Mouse (Mus musculus): ENCODE measurements around the gene Irf5. TPM values are rescaled to one million over a fixed set of nuclear protein-coding genes. Genes with fewer than 3 reads are reported as not detected.

Irf5 gene
- 10.7 and 11.5 TPM in 2 replicates for polyA plus RNA-seq (2015; fragmentation: Nextera tagmentation; extraction: Ambion mirVana)

DNA sequence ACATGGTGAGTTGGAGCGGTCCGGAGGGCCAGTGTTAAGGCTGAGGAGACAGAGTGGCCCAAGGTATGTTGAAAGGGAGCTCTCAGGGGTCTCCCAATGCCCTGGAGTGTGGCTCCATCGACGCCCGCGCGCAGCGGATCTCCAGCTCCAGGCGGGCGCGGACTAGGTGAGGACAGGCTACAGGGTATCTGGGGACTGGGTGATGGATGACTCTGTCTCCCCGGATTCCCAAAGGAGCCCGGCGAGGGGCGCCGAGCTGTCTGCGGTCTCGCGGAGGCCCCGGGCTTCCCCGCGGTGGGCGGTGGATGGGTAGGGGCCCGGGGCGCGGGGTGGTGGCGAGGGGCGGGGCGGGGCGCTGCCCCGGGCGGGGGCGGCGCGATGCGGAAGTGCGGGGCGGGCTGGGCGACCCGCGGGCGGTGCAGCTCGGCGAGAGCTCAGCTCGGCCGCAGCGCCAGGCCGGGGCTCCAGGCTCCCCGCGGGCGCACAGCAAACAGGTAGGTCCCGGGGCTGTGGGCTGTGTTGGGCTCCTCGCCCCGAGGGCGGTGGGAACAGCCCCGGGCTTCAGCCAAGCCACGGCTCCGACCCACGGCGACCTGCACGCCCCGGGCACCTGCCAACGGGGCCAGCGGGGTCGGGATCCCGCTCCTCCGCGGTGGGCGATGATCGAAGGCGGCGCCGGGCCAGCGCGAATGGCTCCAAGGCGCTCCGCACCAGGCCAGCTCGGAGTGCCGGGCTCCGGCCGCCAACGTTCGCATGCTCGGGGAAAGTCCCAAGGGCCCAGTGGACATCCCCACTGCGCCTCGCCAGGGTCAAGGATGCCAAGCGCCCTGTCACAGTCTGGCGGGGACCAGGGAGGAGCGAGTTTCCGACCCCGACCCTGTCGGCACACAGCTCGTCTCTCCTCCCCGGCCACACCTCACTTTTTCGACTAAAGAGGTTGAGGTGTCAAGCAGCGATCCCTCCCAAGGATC lies at the start of gene Irf5:
TSS of gene Irf5 (plus strand) at position 345 of the 971 bp plus-strand sequence.
- H3K9me3 ChIP-seq (replicated peaks): no peaks in the 10 kb centered on the region
- H3K27ac ChIP-seq (replicated peaks): no peak within 1 kb of the TSS
- peaks cover 76% of the 10 kb centered on the region for H3K27me3 ChIP-seq
- no peaks in the 10 kb centered on the region for H3K36me3 ChIP-seq (replicated peaks)
- peak within 1 kb of the TSS; percentile 74 for H3K4me2 ChIP-seq
- ATAC-seq (ENCODE audit: insufficient read depth): no peak
- under 1% methylated on average over 84 of the region's 96 CpGs for WGBS (ENCODE audit: insufficient replicate concordance)
- peaks cover 15% of the 10 kb centered on the region for H3K4me1 ChIP-seq (replicated peaks)
- H3K4me3 ChIP-seq (replicated peaks): peak within 1 kb of the TSS; percentile 53
- peak within 1 kb of the TSS; percentile 31; the same call in 1 of the 2 replicates for H3K9ac ChIP-seq

GRCm38 (mm10) chr6:29482691-29483090 lies 43.7 kb upstream of the Irf5 start:
- peaks cover 6% of the 10 kb centered on the region; the same call in 1 of the 2 replicates for H3K4me1 ChIP-seq (replicated peaks)
- peaks cover 42% of the 10 kb centered on the region for H3K27me3 ChIP-seq
- 74% methylated on average over 13 of the region's 13 CpGs for WGBS (ENCODE audit: insufficient replicate concordance)
- ATAC-seq (ENCODE audit: insufficient read depth): no peak
- no peak overlapping the region for H3K4me3 ChIP-seq (replicated peaks)
- no peak overlapping the region for H3K4me2 ChIP-seq
- no peaks in the 10 kb centered on the region for H3K36me3 ChIP-seq (replicated peaks)
- H3K9ac ChIP-seq: no peak overlapping the region
- H3K27ac ChIP-seq (replicated peaks): no peak overlapping the region
- H3K9me3 ChIP-seq (replicated peaks): no peaks in the 10 kb centered on the region

DNA sequence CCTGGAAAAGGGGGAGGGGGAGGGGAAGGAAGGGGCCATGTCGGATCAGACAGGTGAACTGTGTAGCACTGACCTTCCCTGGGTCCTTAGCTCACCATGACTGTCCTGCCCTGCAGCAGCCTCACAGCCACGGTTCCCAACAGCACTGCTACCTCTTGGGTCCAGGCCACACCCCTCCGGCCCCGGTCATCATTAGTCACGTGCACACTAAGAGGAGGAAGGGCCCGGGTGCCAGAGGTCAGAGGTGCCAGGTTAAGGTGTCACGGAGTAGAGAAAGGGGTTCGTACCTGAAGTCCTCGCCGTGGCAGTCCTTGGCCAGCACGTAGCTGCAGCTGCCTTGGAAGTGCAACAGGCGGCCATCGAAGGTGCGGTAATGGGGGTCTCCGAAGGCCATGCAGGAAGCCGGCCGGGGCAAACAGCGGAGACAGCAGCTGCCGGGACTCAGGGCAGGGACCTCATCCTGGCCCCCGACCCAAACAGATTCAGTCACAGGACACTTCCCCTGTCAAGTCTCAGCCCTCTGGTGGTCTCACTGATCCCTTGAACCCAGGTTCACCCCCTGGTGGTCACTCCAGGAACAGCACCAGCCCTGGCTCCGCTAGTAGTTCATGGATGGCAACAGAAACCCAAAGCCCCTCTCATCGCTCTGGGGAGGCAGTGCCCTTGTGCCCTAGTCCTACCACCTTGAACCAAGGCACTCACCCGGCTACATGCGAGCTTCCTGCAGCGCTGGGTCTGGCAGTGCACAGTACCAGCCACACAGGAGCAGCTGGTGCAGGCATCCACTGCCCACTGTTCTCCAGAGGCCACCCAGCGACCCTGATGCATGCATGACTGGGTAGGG lies 41.5 kb upstream of the Irf5 start:
- Histone ChIP-seq H3K27ac (replicated peaks) (no peak overlapping the region), H3K9me3 (replicated peaks) (no peaks in the 10 kb centered on the region), H3K4me3 (replicated peaks) (peak overlapping the region; percentile 49), H3K27me3 (peaks cover 41% of the 10 kb centered on the region), H3K4me2 (peak overlapping the region; percentile 75), H3K4me1 (replicated peaks) (peaks cover 6% of the 10 kb centered on the region; the same call in 1 of the 2 replicates), H3K36me3 (replicated peaks) (no peaks in the 10 kb centered on the region), H3K9ac (no peak overlapping the region)
- 2% methylated on average over 26 of the region's 26 CpGs for WGBS (ENCODE audit: insufficient replicate concordance)
- ATAC-seq (ENCODE audit: insufficient read depth): peak; percentile 76

DNA sequence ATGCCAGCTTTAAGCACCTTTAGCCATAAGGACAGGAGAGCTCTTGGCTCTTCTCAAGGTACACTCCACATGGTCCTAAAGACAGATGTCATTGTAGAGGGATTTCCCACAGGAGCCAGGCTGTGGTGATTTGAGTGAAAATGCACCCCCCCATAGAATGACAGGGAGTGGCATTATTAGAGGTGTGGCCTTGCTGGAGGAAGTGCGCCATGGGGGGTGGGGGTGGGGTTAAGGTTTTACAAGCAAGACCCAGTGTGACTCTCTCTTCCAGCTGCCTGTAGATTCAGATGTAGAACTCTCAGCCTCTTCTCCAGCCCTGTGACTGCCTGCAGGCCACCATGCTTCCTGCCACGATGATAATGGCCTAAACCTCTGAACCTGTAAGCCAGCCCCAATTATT lies 40.5 kb upstream of the Irf5 start:
- Histone ChIP-seq H3K36me3 (replicated peaks) (no peaks in the 10 kb centered on the region), H3K9me3 (replicated peaks) (no peaks in the 10 kb centered on the region), H3K27me3 (peaks cover 46% of the 10 kb centered on the region), H3K4me1 (replicated peaks) (peaks cover 6% of the 10 kb centered on the region; the same call in 1 of the 2 replicates), H3K4me3 (replicated peaks) (no peak overlapping the region), H3K4me2 (no peak overlapping the region), H3K9ac (no peak overlapping the region), H3K27ac (replicated peaks) (no peak overlapping the region)
- 42% methylated on average over 2 of the region's 2 CpGs for WGBS (ENCODE audit: insufficient replicate concordance)
- no peak for ATAC-seq (ENCODE audit: insufficient read depth)

GRCm38 (mm10) chr6:29494101-29494500 lies 32.3 kb upstream of the Irf5 start:
- WGBS (ENCODE audit: insufficient replicate concordance): 53% methylated on average over 4 of the region's 4 CpGs
- 0 out of 2 replicates have a peak, but pooled peaks cover 3% of the 10 kb centered on the region for H3K4me1 ChIP-seq (replicated peaks)
- no peak overlapping the region for H3K27ac ChIP-seq (replicated peaks)
- 0 out of 2 replicates have a peak, but pooled peaks have one; percentile 50 for ATAC-seq (ENCODE audit: insufficient read depth)
- no peak overlapping the region for H3K4me3 ChIP-seq (replicated peaks)
- peaks cover 51% of the 10 kb centered on the region for H3K27me3 ChIP-seq
- H3K9me3 ChIP-seq (replicated peaks): no peaks in the 10 kb centered on the region
- no peak overlapping the region for H3K9ac ChIP-seq
- H3K36me3 ChIP-seq (replicated peaks): no peaks in the 10 kb centered on the region
- no peak overlapping the region for H3K4me2 ChIP-seq

GRCm38 (mm10) chr6:29496270-29496669 lies 30.2 kb upstream of the Irf5 start:
- H3K27ac ChIP-seq (replicated peaks): no peak overlapping the region
- H3K27me3 ChIP-seq: peaks cover 46% of the 10 kb centered on the region
- H3K4me1 ChIP-seq (replicated peaks): peaks cover 3% of the 10 kb centered on the region; the same call in 1 of the 2 replicates
- H3K4me3 ChIP-seq (replicated peaks): no peak overlapping the region
- 18% methylated on average over 25 of the region's 25 CpGs for WGBS (ENCODE audit: insufficient replicate concordance)
- no peak overlapping the region for H3K4me2 ChIP-seq
- no peaks in the 10 kb centered on the region for H3K36me3 ChIP-seq (replicated peaks)
- ATAC-seq (ENCODE audit: insufficient read depth): no peak
- no peak overlapping the region for H3K9ac ChIP-seq
- H3K9me3 ChIP-seq (replicated peaks): no peaks in the 10 kb centered on the region

- peaks cover 42% of the 10 kb centered on the region for H3K27me3 ChIP-seq
- H3K36me3 ChIP-seq (replicated peaks): no peaks in the 10 kb centered on the region
- H3K9me3 ChIP-seq (replicated peaks): no peaks in the 10 kb centered on the region
- H3K4me2 ChIP-seq: no peak overlapping the region
- H3K27ac ChIP-seq (replicated peaks): no peak overlapping the region
- 26% methylated on average over 2 of the region's 2 CpGs for WGBS (ENCODE audit: insufficient replicate concordance)
- H3K4me1 ChIP-seq (replicated peaks): peaks cover 3% of the 10 kb centered on the region; the same call in 1 of the 2 replicates
- no peak overlapping the region for H3K4me3 ChIP-seq (replicated peaks)
- H3K9ac ChIP-seq: no peak overlapping the region
- ATAC-seq (ENCODE audit: insufficient read depth): no peak
Observed at GRCm38 (mm10) chr6:29497791-29498190, 28.6 kb upstream of the Irf5 start.

- H3K4me3 ChIP-seq (replicated peaks): no peak overlapping the region
- no peaks in the 10 kb centered on the region for H3K9me3 ChIP-seq (replicated peaks)
- no peaks in the 10 kb centered on the region; the same call in 1 of the 2 replicates for H3K4me1 ChIP-seq (replicated peaks)
- no peak overlapping the region for H3K9ac ChIP-seq
- WGBS (ENCODE audit: insufficient replicate concordance): 29% methylated on average over 7 of the region's 7 CpGs
- no peak for ATAC-seq (ENCODE audit: insufficient read depth)
- H3K4me2 ChIP-seq: no peak overlapping the region
- peaks cover 41% of the 10 kb centered on the region for H3K27me3 ChIP-seq
- H3K36me3 ChIP-seq (replicated peaks): no peaks in the 10 kb centered on the region
- H3K27ac ChIP-seq (replicated peaks): no peak overlapping the region
Observed at GRCm38 (mm10) chr6:29500177-29500576, 26.2 kb upstream of the Irf5 start.

- Histone ChIP-seq H3K9ac (no peak overlapping the region), H3K27me3 (peaks cover 41% of the 10 kb centered on the region), H3K4me2 (no peak overlapping the region), H3K27ac (replicated peaks) (no peak overlapping the region), H3K4me1 (replicated peaks) (no peaks in the 10 kb centered on the region; the same call in 1 of the 2 replicates), H3K4me3 (replicated peaks) (no peak overlapping the region), H3K36me3 (replicated peaks) (no peaks in the 10 kb centered on the region), H3K9me3 (replicated peaks) (no peaks in the 10 kb centered on the region)
- WGBS (ENCODE audit: insufficient replicate concordance): 39% methylated on average over 6 of the region's 6 CpGs
- no peak for ATAC-seq (ENCODE audit: insufficient read depth)
Observed at GRCm38 (mm10) chr6:29500810-29501209, 25.6 kb upstream of the Irf5 start.

DNA sequence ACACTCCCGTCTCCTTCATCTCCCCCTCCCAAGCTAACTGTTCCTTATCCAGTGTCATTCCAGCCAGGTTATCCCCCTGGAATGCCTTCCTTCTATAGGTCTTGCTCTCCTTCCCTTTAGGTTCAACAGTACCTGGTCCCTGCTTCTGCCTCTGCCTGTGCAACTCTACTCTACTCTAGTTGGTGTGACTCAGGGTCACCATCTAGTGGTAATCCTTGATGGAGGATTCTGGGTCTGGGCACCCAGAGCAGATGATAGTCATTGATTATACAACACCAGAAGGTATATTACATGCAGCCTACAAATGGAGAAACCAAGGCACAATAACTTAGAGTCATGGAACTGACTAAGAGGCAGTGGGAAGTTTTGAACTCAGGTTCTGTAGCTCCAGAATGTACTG lies 24.8 kb upstream of the Irf5 start:
- 58% methylated on average over 1 of the region's 1 CpGs for WGBS (ENCODE audit: insufficient replicate concordance)
- H3K36me3 ChIP-seq (replicated peaks): no peaks in the 10 kb centered on the region
- H3K27ac ChIP-seq (replicated peaks): no peak overlapping the region
- H3K4me3 ChIP-seq (replicated peaks): no peak overlapping the region
- H3K4me2 ChIP-seq: no peak overlapping the region
- no peaks in the 10 kb centered on the region; the same call in 1 of the 2 replicates for H3K4me1 ChIP-seq (replicated peaks)
- ATAC-seq (ENCODE audit: insufficient read depth): no peak
- H3K9me3 ChIP-seq (replicated peaks): no peaks in the 10 kb centered on the region
- no peak overlapping the region for H3K9ac ChIP-seq
- H3K27me3 ChIP-seq: peaks cover 41% of the 10 kb centered on the region

DNA sequence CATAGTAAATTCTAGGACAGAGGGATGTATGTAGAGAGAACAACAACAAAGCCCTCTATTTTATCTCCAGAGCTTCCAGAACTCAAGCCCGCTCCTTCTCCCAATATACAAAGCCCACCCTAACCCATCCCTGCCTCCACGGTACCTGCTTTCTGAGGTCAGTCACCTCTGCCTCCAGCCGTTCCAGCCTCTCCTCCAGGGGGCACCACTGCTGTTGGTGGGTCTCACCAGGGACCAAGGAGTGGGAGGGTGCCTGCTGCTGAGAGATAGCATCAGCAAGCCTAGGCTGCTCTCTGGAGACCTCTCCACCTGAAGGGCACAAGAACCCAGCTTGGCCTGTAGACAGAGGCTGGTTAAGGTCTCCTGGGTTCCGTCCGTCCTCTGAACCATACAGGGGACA lies 20.9 kb upstream of the Irf5 start:
- Histone ChIP-seq H3K4me2 (no peak overlapping the region), H3K4me3 (replicated peaks) (no peak overlapping the region), H3K27me3 (peaks cover 53% of the 10 kb centered on the region), H3K9me3 (replicated peaks) (no peaks in the 10 kb centered on the region), H3K27ac (replicated peaks) (no peak overlapping the region), H3K36me3 (replicated peaks) (no peaks in the 10 kb centered on the region), H3K9ac (no peak overlapping the region), H3K4me1 (replicated peaks) (peaks cover 10% of the 10 kb centered on the region)
- 71% methylated on average over 5 of the region's 5 CpGs for WGBS (ENCODE audit: insufficient replicate concordance)
- no peak for ATAC-seq (ENCODE audit: insufficient read depth)

Data from liver, embryonic 15.5 days (tissue).